Mouse (Mus musculus): ENCODE results near the gene Zdhhc17. TPM values are rescaled to one million over a fixed set of nuclear protein-coding genes. Genes with fewer than 3 reads are reported as not detected.

The Zdhhc17 gene
- polyA plus RNA-seq, 1 experiment from 2014 or later = 34.2 TPM

Other genes starting within 250 kb of the Zdhhc17 start
- gene Csrp2, start 90.4 kb downstream of the Zdhhc17 start, polyA plus RNA-seq (2014; fragmentation: Nextera tagmentation; extraction: Ambion mirVana) = 192 and 199 TPM in 2 replicates
- 9.4 and 9.8 TPM in 2 replicates for gene Osbpl8, start 154.6 kb upstream of the Zdhhc17 start, polyA plus RNA-seq (2014; fragmentation: Nextera tagmentation; extraction: Ambion mirVana)

Data from stomach, embryonic 14.5 days (tissue).